Mouse (Mus musculus) small intestine, adult 10 weeks (tissue): Measurements from ENCODE around the gene Aldh8a1. TPM values are rescaled to one million over a fixed set of nuclear protein-coding genes. Genes with fewer than 3 reads are reported as not detected.

ENCODE experiments used
- polyA plus RNA-seq: library from polyadenylated mRNA; stranded (reverse); fragments of 350-450 nt; fragmentation: Illumina TruSeq; extraction: RNeasy Lipid Tissue Mini Kit (QIAGEN cat#74804); gene quantifications from one replicate; pipeline ENCODE4 v1.2.3, GENCODE M21; 2014; ENCODE audit warnings: low replicate concordance

Gene Aldh8a1
- not detected for polyA plus RNA-seq

DNA sequence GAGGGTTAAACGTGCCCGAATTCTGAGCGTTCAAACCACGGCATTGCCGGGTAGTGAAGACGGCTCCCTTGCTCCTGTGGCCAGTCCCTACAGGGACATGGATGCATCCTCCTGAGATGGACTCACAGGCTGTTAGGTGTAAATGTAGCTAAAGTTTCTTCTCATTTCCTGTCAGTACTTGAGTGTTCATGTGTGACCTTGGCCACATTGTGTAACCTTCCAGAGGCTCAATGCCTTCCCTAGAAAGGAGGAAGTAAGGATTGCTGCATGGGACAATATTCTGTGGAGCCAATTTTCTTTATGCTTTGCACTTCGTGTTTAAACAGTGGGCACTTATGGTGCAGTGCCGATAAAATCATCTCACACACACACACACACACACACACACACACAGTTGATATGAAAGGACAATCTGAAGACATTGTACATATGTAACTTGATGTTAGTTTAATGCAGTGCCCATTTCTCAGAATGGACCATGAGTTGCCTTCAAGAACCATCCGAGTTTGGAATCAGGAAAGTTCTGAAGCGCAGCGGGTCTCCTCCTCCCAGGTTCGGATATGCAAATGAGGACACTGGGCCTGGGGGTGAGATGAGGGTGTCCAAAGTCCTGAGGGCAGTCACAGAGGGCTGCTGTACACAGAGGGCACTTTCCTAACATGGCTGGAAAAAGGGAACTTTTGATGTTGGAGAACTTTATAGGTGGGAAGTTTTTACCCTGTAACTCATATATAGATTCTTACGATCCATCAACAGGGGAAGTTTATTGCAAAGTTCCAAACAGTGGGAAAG lies at the start of gene Aldh8a1:
TSS of gene Aldh8a1 (plus strand) at position 610 of the 792 bp plus-strand sequence.

Other genes with a start within 250 kb of the Aldh8a1 start
- 36.4 TPM for gene Myb, start 216.3 kb upstream of the Aldh8a1 start, polyA plus RNA-seq
- gene Hbs1l, start 81.3 kb upstream of the Aldh8a1 start, polyA plus RNA-seq, result 84.5 TPM
- 1.7 TPM for gene 1700020N01Rik, start 215.9 kb downstream of the Aldh8a1 start, polyA plus RNA-seq